Mouse (Mus musculus) neutrophil, adult 5-6 weeks (primary cell): ENCODE measurements around the gene Msantd3. TPM values are rescaled to one million over a fixed set of nuclear protein-coding genes. Genes with fewer than 3 reads are reported as not detected.

ENCODE experiments used
- ATAC-seq: fragments of 151-379, 151-347 bp; 2 replicates; pipeline ENCODE4 v1.8.0; 2017; ENCODE audit warnings: mild to moderate bottlenecking, moderate TSS enrichment; ENCODE audit not compliant: insufficient number of reproducible peaks, poor library complexity, low FRiP score, severe bottlenecking; ENCODE audit errors: extremely low read depth
- total RNA-seq: library from RNA; stranded (forward); fragments of 200-1000 nt; gene quantifications from 2 replicates; pipeline ENCODE4 v1.2.3, GENCODE M21; 2017

Msantd3 gene
- total RNA-seq, 1 experiment from 2014 or later: 2.7 TPM

GRCm38 (mm10) chr4:48588576-48588975, 48.8 kb downstream of the Msantd3 start:
- ATAC-seq: no peak

GRCm38 (mm10) chr4:48590862-48591261, 51.1 kb downstream of the Msantd3 start:
- ATAC-seq: no peak

- no peak for ATAC-seq
These were observed 51.7 kb downstream of the Msantd3 start for GRCm38 (mm10) chr4:48591390-48591789.

- ATAC-seq: peak; percentile 60; the same call in 1 of the 2 replicates
These were observed 52.6 kb downstream of the Msantd3 start for GRCm38 (mm10) chr4:48592328-48592727.

GRCm38 (mm10) chr4:48592844-48593243, 53.1 kb downstream of the Msantd3 start:
- no peak for ATAC-seq

DNA sequence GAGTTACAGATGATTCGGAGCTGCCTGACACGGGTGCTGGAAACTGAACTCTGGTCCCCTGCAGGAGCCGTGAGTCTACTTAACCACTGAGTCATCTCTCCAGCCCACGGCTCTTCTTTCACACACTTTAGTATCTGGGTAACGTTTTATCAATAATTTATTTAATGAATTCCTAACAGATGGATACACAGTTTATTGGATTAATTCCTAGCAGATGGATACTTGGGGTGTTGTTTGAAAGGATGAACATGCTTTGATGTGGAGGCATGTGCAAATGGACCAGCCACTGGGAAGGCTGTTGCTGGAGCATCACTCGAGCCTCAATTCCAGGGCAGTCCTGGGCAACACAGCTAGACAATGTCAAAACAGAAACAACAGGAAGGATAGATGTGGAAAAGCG, 56.4 kb downstream of the Msantd3 start:
- no peak for ATAC-seq

DNA sequence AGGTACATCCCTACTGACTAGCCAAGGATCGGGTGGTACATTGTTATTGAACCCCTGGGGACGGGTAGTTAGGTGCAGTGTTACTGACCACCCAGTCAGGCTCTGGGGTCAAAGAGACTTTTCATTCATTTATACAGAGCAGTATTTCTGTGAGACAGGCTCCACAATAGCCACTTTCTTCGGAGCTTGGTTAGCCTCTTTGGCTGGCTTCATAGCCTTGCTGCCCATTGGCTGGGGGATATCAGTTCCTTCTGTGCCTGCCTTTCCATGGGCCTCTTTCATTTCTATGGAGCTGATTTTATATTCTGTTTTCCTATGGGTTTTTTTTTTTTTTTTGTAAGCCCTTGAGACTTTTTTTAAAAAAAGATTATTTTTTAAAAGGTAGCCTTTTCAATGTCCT, 65.9 kb downstream of the Msantd3 start:
- no peak for ATAC-seq

DNA sequence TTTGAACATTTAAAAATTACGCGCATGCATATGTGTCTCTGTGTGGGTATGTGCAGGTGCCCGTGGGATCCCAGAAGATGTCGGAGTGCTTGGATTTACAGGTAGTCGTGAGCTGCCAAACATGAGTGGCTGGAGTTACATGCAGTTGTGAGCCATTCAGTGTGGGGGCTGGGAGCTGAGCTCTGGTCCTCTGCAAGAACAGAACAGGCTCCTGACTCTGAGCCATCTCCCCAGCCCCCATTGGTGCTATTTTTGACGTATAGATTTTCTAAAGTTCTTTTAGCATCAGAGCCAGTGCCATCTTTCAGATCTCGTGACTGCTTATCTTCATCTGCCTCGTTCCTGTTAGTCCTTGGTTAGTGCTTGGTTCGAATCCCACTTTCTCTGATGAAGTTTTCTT, 69.8 kb downstream of the Msantd3 start:
- no peak for ATAC-seq

GRCm38 (mm10) chr4:48610251-48610650, 70.5 kb downstream of the Msantd3 start:
- ATAC-seq: no peak

Other genes with a start within 250 kb of the Msantd3 start
- 48.6 and 58.3 TPM in 2 replicates for gene Tex10, start 66.5 kb upstream of the Msantd3 start, total RNA-seq
- gene Tmeff1, start 45.2 kb downstream of the Msantd3 start, total RNA-seq: 0.23 TPM in 1 of 2 replicates, not detected in the other
- not detected in 2 replicates for gene Cavin4, start 123.6 kb downstream of the Msantd3 start, total RNA-seq